Mouse (Mus musculus): ENCODE results near the gene Smg9.

Gene Smg9

GRCm38 (mm10) chr7:24445266-24445926, 46.0 kb downstream of the Smg9 start:
- DNase-seq (ENCODE audit: low spot score) = peak; percentile 76

- DNase-seq (ENCODE audit: low spot score) = peak; percentile 52
These were observed 47.4 kb downstream of the Smg9 start for GRCm38 (mm10) chr7:24446697-24447340.

- DNase-seq (ENCODE audit: low spot score) = no peak
These were observed 49.5 kb downstream of the Smg9 start for GRCm38 (mm10) chr7:24448782-24449517.

GRCm38 (mm10) chr7:24450585-24451017, 51.2 kb downstream of the Smg9 start:
- peak; percentile 69 for DNase-seq (ENCODE audit: low spot score)

- DNase-seq (ENCODE audit: low spot score) = peak; percentile 57
These were observed 52.5 kb downstream of the Smg9 start, which contains the start of gene Irgc1 for GRCm38 (mm10) chr7:24451855-24452311. Irgc1 (minus strand) TSS chr7:24452297.

GRCm38 (mm10) chr7:24454199-24454598, 54.8 kb downstream of the Smg9 start:
- no peak for DNase-seq (ENCODE audit: low spot score)

GRCm38 (mm10) chr7:24455726-24456125, 56.3 kb downstream of the Smg9 start:
- no peak for DNase-seq (ENCODE audit: low spot score)

- peak; percentile 96 for DNase-seq (ENCODE audit: low spot score)
These were observed 58.4 kb downstream of the Smg9 start for GRCm38 (mm10) chr7:24457726-24458370.

GRCm38 (mm10) chr7:24459440-24459839, 60.0 kb downstream of the Smg9 start:
- no peak for DNase-seq (ENCODE audit: low spot score)

GRCm38 (mm10) chr7:24459843-24460242, 60.4 kb downstream of the Smg9 start:
- DNase-seq (ENCODE audit: low spot score) = no peak

- DNase-seq (ENCODE audit: low spot score) = no peak
These were observed 62.1 kb downstream of the Smg9 start for GRCm38 (mm10) chr7:24461376-24462051.

- peak; percentile 66 for DNase-seq (ENCODE audit: low spot score)
These were observed 63.2 kb downstream of the Smg9 start, which contains the start of gene Plaur for GRCm38 (mm10) chr7:24462388-24463319. Plaur (plus strand) TSS chr7:24462484.

GRCm38 (mm10) chr7:24466835-24467234, 67.4 kb downstream of the Smg9 start:
- no peak for DNase-seq (ENCODE audit: low spot score)

- DNase-seq (ENCODE audit: low spot score) = peak; percentile 77
These were observed 68.5 kb downstream of the Smg9 start for GRCm38 (mm10) chr7:24467886-24468285.

GRCm38 (mm10) chr7:24469126-24469525, 69.7 kb downstream of the Smg9 start:
- peak; percentile 64 for DNase-seq (ENCODE audit: low spot score)

- no peak for DNase-seq (ENCODE audit: low spot score)
These were observed 70.9 kb downstream of the Smg9 start for GRCm38 (mm10) chr7:24470356-24470755.

Measured in T-cell, adult 2 months (primary cell).